Comparison of ENCODE assay signal across 32 mouse cellular contexts in the genomic region with DNA sequence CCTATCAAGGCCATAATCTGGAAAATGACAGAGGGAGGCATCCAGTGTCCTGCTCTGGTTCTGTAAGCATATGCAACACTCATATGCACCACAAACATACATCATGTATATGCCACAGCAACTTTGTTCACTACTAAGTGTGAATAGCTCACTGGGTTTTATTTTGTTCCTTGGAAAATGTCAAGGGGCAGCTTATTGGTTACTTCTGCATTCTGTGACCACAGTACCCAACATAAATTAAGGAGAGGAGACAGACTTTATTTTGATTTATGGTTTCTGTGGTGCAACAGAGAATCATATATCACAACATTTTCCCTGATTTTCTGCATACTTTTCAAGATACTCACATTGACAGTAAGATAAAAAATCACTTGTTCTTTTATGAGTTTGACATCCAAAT.
"Had no signal": no experiment of that assay in that cellular context is flagged by ENCODE, and none has a peak within 500 bp of the region (broad histone marks: within the 10 kb centered on the region; RNA-seq: fewer than 3 reads in every experiment).

No protein-coding gene starts in this region.

- DNase-seq: left cerebral cortex, postnatal 4 days; liver; liver, embryonic 13.5 days; liver, postnatal 0 days; lung, adult 18-20 months; lung, adult 2 months; lung, embryonic 14.5 days; lung, postnatal 10 days; lung, postnatal 14 days; lung, postnatal 36 days; lung, postnatal 4 days; midbrain, embryonic 14.5 days had no signal

- H3K4me1 ChIP-seq: limb, embryonic 10.5 days; limb, embryonic 12.5 days; limb, embryonic 13.5 days; limb, embryonic 15.5 days; liver, embryonic 12.5 days; liver, embryonic 13.5 days; liver, embryonic 15.5 days; lung, embryonic 15.5 days; megakaryocyte, embryonic 14.5 days; midbrain, embryonic 10.5 days; midbrain, embryonic 12.5 days; midbrain, embryonic 13.5 days; midbrain, embryonic 15.5 days had no signal

- ATAC-seq: liver, embryonic 12.5 days; liver, postnatal 0 days; lung, postnatal 0 days; midbrain, embryonic 13.5 days; midbrain, embryonic 15.5 days; midbrain, embryonic 16.5 days had no signal

- H3K36me3 ChIP-seq: limb, embryonic 10.5 days; limb, embryonic 12.5 days; limb, embryonic 13.5 days; limb, embryonic 15.5 days; liver, embryonic 12.5 days; liver, embryonic 13.5 days; liver, embryonic 15.5 days; lung, embryonic 15.5 days; midbrain, embryonic 10.5 days; midbrain, embryonic 12.5 days; midbrain, embryonic 13.5 days; midbrain, embryonic 15.5 days had no signal

- H3K27ac ChIP-seq: left cerebral cortex, adult 2 months; limb, embryonic 10.5 days; limb, embryonic 12.5 days; limb, embryonic 13.5 days; limb, embryonic 15.5 days; liver, embryonic 12.5 days; liver, embryonic 13.5 days; liver, embryonic 14.5 days; liver, embryonic 15.5 days; lung, embryonic 15.5 days; macrophage; midbrain, embryonic 10.5 days; midbrain, embryonic 12.5 days; midbrain, embryonic 13.5 days; midbrain, embryonic 15.5 days had no signal

- H3K4me3 ChIP-seq: left cerebral cortex, adult 2 months; limb, embryonic 10.5 days; limb, embryonic 12.5 days; limb, embryonic 13.5 days; limb, embryonic 15.5 days; liver, embryonic 12.5 days; liver, embryonic 13.5 days; liver, embryonic 15.5 days; lung, embryonic 15.5 days; megakaryocyte, embryonic 14.5 days; midbrain, embryonic 10.5 days; midbrain, embryonic 12.5 days; midbrain, embryonic 13.5 days; midbrain, embryonic 15.5 days; myocyte had no signal

- H3K4me2 ChIP-seq: limb, embryonic 12.5 days; limb, embryonic 13.5 days; limb, embryonic 15.5 days; liver, embryonic 11.5 days; liver, embryonic 12.5 days; liver, embryonic 13.5 days; liver, embryonic 15.5 days; lung, embryonic 14.5 days; lung, embryonic 15.5 days; midbrain, embryonic 11.5 days; midbrain, embryonic 12.5 days; midbrain, embryonic 13.5 days; midbrain, embryonic 15.5 days had no signal

- H3K9ac ChIP-seq: limb, embryonic 12.5 days; limb, embryonic 13.5 days; limb, embryonic 15.5 days; liver, embryonic 12.5 days; liver, embryonic 13.5 days; liver, embryonic 14.5 days; liver, embryonic 15.5 days; liver, postnatal 0 days; lung, embryonic 14.5 days; lung, embryonic 15.5 days; midbrain, embryonic 12.5 days; midbrain, embryonic 13.5 days; midbrain, embryonic 15.5 days had no signal

- H3K27me3 ChIP-seq: limb, embryonic 12.5 days; limb, embryonic 13.5 days; limb, embryonic 15.5 days; liver, embryonic 12.5 days; liver, embryonic 13.5 days; liver, embryonic 15.5 days; lung, embryonic 15.5 days; megakaryocyte, embryonic 14.5 days; midbrain, embryonic 12.5 days; midbrain, embryonic 13.5 days; midbrain, embryonic 15.5 days had no signal

- H3K9me3 ChIP-seq: limb, embryonic 10.5 days; limb, embryonic 12.5 days; limb, embryonic 13.5 days; limb, embryonic 15.5 days; liver, embryonic 12.5 days; liver, embryonic 13.5 days; liver, embryonic 15.5 days; lung, embryonic 15.5 days; midbrain, embryonic 10.5 days; midbrain, embryonic 12.5 days; midbrain, embryonic 13.5 days; midbrain, embryonic 15.5 days had no signal
